Mouse (Mus musculus): Measurements from ENCODE around the gene Ube2f. TPM values are rescaled to one million over a fixed set of nuclear protein-coding genes. Genes with fewer than 3 reads are reported as not detected.
A peak's percentile ranks its signal among the peaks of the same experiment; 100 is the strongest.

The Ube2f gene
- total RNA-seq (2021): 10 to 100 TPM; 42.9 to 53.6 TPM
- long read RNA-seq, experiment 1, full-length matches to known transcripts: 36 of 46 reads
- long read RNA-seq, experiment 1, partial matches to known transcripts: 1 of 46 reads
- long read RNA-seq, experiment 1, other reads (novel, unspliced or antisense): 9 of 46 reads
- long read RNA-seq, experiment 2, full-length matches to known transcripts: 27 of 31 reads
- long read RNA-seq, experiment 2, partial matches to known transcripts: 1 of 31 reads
- long read RNA-seq, experiment 2, other reads (novel, unspliced or antisense): 3 of 31 reads

- DNase-seq: peak; percentile 93 to 98
Measured at GRCm38 (mm10) chr1:91249564-91250414, at the start of gene Ube2f. Gene Ube2f, plus strand, starts transcription at chr1:91250304.

- DNase-seq: no peak
Measured at GRCm38 (mm10) chr1:91201122-91201521, 49.0 kb upstream of the Ube2f start.

GRCm38 (mm10) chr1:91204221-91204765 is 45.8 kb upstream of the Ube2f start:
- no peak for DNase-seq

- no peak for DNase-seq
Measured at GRCm38 (mm10) chr1:91205651-91206050, 44.5 kb upstream of the Ube2f start.

GRCm38 (mm10) chr1:91206336-91206735 is 43.8 kb upstream of the Ube2f start:
- DNase-seq: no peak

GRCm38 (mm10) chr1:91206873-91207272 is 43.2 kb upstream of the Ube2f start:
- no peak for DNase-seq

GRCm38 (mm10) chr1:91207334-91208074 is 42.6 kb upstream of the Ube2f start:
- DNase-seq: peak in 1 of 2 experiments; percentile 17

- peak; percentile 59 to 75 for DNase-seq
Measured at GRCm38 (mm10) chr1:91209343-91209742, 40.8 kb upstream of the Ube2f start.

GRCm38 (mm10) chr1:91209785-91210184 is 40.3 kb upstream of the Ube2f start:
- peak; percentile 79 to 89 for DNase-seq

- DNase-seq: peak; percentile 45 to 73
Measured at GRCm38 (mm10) chr1:91211099-91211498, 39.0 kb upstream of the Ube2f start.

GRCm38 (mm10) chr1:91211591-91212008 is 38.5 kb upstream of the Ube2f start:
- peak; percentile 47 to 54 for DNase-seq

- no peak for DNase-seq
Measured at GRCm38 (mm10) chr1:91215264-91215663, 34.8 kb upstream of the Ube2f start.

- peak in 1 of 2 experiments; percentile 20 for DNase-seq
Measured at GRCm38 (mm10) chr1:91215981-91216380, 34.1 kb upstream of the Ube2f start.

GRCm38 (mm10) chr1:91216504-91217267 is 33.4 kb upstream of the Ube2f start:
- DNase-seq: peak; percentile 59 to 83

GRCm38 (mm10) chr1:91219641-91220321 is 30.3 kb upstream of the Ube2f start:
- no peak for DNase-seq

- DNase-seq: no peak
Measured at GRCm38 (mm10) chr1:91220322-91220672, 29.8 kb upstream of the Ube2f start.

GRCm38 (mm10) chr1:91226562-91226961 is 23.5 kb upstream of the Ube2f start:
- no peak for DNase-seq

- peak; percentile 34 to 42 for DNase-seq
Measured at GRCm38 (mm10) chr1:91227381-91228054, 22.6 kb upstream of the Ube2f start.

- DNase-seq: no peak
Measured at GRCm38 (mm10) chr1:91231142-91231541, 19.0 kb upstream of the Ube2f start.

- DNase-seq: no peak
Measured at GRCm38 (mm10) chr1:91231896-91232295, 18.2 kb upstream of the Ube2f start.
